Mouse (Mus musculus): Measurements from ENCODE around the gene Rprml. TPM values are rescaled to one million over a fixed set of nuclear protein-coding genes. Genes with fewer than 3 reads are reported as not detected.

Gene Rprml
- total RNA-seq, 1 experiment: 0.49 TPM

DNA sequence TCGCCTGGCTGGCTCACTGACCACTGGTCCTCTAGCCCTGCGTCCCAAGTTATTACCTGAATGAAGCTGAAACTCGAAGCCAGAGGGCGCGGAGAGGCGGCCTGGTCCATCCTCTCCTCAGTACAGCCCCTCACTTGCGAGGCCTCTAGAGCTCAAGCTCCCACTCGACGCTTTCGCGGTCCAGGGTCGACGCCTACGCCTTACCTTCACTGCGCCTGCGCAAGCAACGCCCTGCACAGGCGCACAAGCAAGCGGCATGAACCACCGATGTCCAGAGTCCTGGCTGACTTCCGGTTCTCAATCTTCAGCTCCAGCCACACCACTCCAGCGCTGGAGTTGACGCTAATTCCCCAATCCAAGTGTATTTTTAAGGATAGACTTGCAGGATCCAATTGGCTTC is 21.9 kb upstream of the Rprml start:
- H3K9ac ChIP-seq (ENCODE audit: insufficient read depth, low read depth, low read length, poor library complexity, severe bottlenecking): no peak overlapping the region
- in situ Hi-C loops (cut with MboI; ENCODE audit: low sequenced_read_pairs in 2 of 2, unreplicated experiment in 2 of 2): no loop called here
- no peak overlapping the region for H3K4me3 ChIP-seq (ENCODE audit: insufficient read depth in 1 of 2, low read depth in 1 of 2, low read length in 2 of 2, poor library complexity in 1 of 2, severe bottlenecking in 1 of 2)
- H3K9me3 ChIP-seq (ENCODE audit: control insufficient read depth, insufficient read depth, low read depth, low read length): no peaks in the 10 kb centered on the region
- H3K4me1 ChIP-seq (ENCODE audit: control insufficient read depth in 2 of 2, insufficient read depth in 2 of 2, low read length in 2 of 2, poor library complexity in 1 of 2): no peaks in the 10 kb centered on the region
- H3K27ac ChIP-seq (ENCODE audit: insufficient read depth, low read depth, low read length, poor library complexity, severe bottlenecking): no peak overlapping the region
- no peaks in the 10 kb centered on the region for H3K36me3 ChIP-seq (ENCODE audit: control insufficient read depth, insufficient read depth, low read length, poor library complexity, severe bottlenecking)
- no peak for DNase-seq (ENCODE audit: low read depth, low spot score)
- no peak for TF ChIP-seq ZNF384 (IDR thresholded peaks at IDR 0.05; ENCODE audit: low read depth, low read length)
- TF ChIP-seq HCFC1 (IDR thresholded peaks at IDR 0.05; ENCODE audit: borderline replicate concordance, insufficient read depth, low read length): no peak
- no peak for TF ChIP-seq MAFK (IDR thresholded peaks at IDR 0.05; ENCODE audit: insufficient read depth, low read depth, low read length)
- no peak for TF ChIP-seq ZC3H11A (IDR thresholded peaks at IDR 0.05; ENCODE audit: borderline replicate concordance, low read depth, low read length)
- no peak for TF ChIP-seq CHD2 (IDR thresholded peaks at IDR 0.05; ENCODE audit: low read depth, low read length)

DNA sequence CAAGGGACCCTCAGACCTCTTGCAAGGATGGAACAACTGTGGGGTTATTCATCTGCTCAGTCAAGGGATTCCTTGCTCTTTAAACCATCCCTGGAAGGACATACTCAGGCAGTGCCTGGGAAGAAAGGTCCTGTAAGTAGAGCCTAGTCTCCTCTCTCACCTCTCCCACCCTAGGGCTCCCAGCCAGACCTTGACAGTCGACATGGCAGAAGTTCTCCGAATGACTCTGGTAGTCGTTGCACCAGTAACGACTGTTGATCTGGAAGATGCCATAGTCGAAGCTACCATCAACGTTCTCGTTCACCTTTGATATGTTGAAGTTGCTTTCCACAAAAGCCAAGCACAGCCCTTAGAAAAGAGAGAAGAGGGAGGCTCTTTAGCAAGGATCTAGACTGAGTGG is 14.6 kb upstream of the Rprml start:
- Histone ChIP-seq H3K36me3 (ENCODE audit: control insufficient read depth, insufficient read depth, low read length, poor library complexity, severe bottlenecking) (no peaks in the 10 kb centered on the region), H3K9ac (ENCODE audit: insufficient read depth, low read depth, low read length, poor library complexity, severe bottlenecking) (no peak overlapping the region), H3K27ac (ENCODE audit: insufficient read depth, low read depth, low read length, poor library complexity, severe bottlenecking) (no peak overlapping the region), H3K9me3 (ENCODE audit: control insufficient read depth, insufficient read depth, low read depth, low read length) (no peaks in the 10 kb centered on the region), H3K4me3 (ENCODE audit: insufficient read depth in 1 of 2, low read depth in 1 of 2, low read length in 2 of 2, poor library complexity in 1 of 2, severe bottlenecking in 1 of 2) (no peak overlapping the region), H3K4me1 (ENCODE audit: control insufficient read depth in 2 of 2, insufficient read depth in 2 of 2, low read length in 2 of 2, poor library complexity in 1 of 2) (no peaks in the 10 kb centered on the region)
- TF ChIP-seq MAFK (IDR thresholded peaks at IDR 0.05; ENCODE audit: insufficient read depth, low read depth, low read length): no peak
- DNase-seq (ENCODE audit: low read depth, low spot score): no peak
- in situ Hi-C loops (cut with MboI; ENCODE audit: low sequenced_read_pairs in 2 of 2, unreplicated experiment in 2 of 2): no loop called here

DNA sequence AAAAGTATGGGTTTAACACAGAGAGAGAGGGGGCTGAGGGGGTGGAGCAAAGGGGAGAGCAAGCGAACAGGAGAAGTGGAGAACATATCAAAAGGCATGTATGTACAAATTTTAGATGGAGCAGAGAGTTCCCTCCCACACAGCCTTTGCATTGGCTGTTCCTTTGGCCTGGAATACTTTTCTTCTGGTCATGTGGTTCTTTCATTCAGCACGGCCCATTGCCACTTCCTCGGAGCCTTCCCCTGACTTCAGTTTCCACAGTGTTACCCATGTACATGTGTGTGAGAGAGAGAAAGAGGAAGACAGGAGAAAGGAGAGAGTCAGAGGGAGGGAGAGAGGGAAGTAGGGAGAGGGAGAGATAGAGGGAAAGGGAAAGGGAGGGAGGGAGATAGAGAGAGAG is 13.9 kb upstream of the Rprml start:
- in situ Hi-C loops (cut with MboI; ENCODE audit: low sequenced_read_pairs in 2 of 2, unreplicated experiment in 2 of 2): no loop called here
- TF ChIP-seq MAFK (IDR thresholded peaks at IDR 0.05; ENCODE audit: insufficient read depth, low read depth, low read length) (no peak), CHD2 (IDR thresholded peaks at IDR 0.05; ENCODE audit: low read depth, low read length) (no peak), ZNF384 (IDR thresholded peaks at IDR 0.05; ENCODE audit: low read depth, low read length) (no peak), HCFC1 (IDR thresholded peaks at IDR 0.05; ENCODE audit: borderline replicate concordance, insufficient read depth, low read length) (no peak), ZC3H11A (IDR thresholded peaks at IDR 0.05; ENCODE audit: borderline replicate concordance, low read depth, low read length) (no peak)
- H3K9me3 ChIP-seq (ENCODE audit: control insufficient read depth, insufficient read depth, low read depth, low read length): no peaks in the 10 kb centered on the region
- no peak overlapping the region for H3K4me3 ChIP-seq (ENCODE audit: insufficient read depth in 1 of 2, low read depth in 1 of 2, low read length in 2 of 2, poor library complexity in 1 of 2, severe bottlenecking in 1 of 2)
- DNase-seq (ENCODE audit: low read depth, low spot score): no peak
- no peak overlapping the region for H3K27ac ChIP-seq (ENCODE audit: insufficient read depth, low read depth, low read length, poor library complexity, severe bottlenecking)
- no peak overlapping the region for H3K9ac ChIP-seq (ENCODE audit: insufficient read depth, low read depth, low read length, poor library complexity, severe bottlenecking)
- H3K36me3 ChIP-seq (ENCODE audit: control insufficient read depth, insufficient read depth, low read length, poor library complexity, severe bottlenecking): no peaks in the 10 kb centered on the region
- no peaks in the 10 kb centered on the region for H3K4me1 ChIP-seq (ENCODE audit: control insufficient read depth in 2 of 2, insufficient read depth in 2 of 2, low read length in 2 of 2, poor library complexity in 1 of 2)

DNA sequence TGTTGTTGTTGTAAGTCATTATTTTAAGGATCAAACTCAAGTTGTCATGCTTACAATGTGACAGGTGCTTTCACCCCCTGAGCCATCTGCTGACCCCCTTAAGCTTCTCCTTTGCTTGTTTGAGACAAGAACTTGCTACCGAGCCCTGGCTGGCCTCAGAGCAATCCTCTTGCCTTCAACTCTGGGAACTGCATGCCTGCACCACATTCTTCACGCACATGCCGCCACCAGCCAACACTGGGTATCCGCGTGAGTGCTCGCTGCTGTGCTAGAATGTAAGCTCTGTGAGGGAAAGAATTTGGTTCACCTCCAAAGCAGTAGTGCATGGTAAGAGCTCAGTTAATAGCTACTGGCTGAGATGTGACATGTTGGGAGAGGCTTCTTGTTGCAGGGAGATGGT is 13.1 kb upstream of the Rprml start:
- no peak overlapping the region for H3K27ac ChIP-seq (ENCODE audit: insufficient read depth, low read depth, low read length, poor library complexity, severe bottlenecking)
- no peaks in the 10 kb centered on the region for H3K4me1 ChIP-seq (ENCODE audit: control insufficient read depth in 2 of 2, insufficient read depth in 2 of 2, low read length in 2 of 2, poor library complexity in 1 of 2)
- H3K36me3 ChIP-seq (ENCODE audit: control insufficient read depth, insufficient read depth, low read length, poor library complexity, severe bottlenecking): no peaks in the 10 kb centered on the region
- in situ Hi-C loops (cut with MboI; ENCODE audit: low sequenced_read_pairs in 2 of 2, unreplicated experiment in 2 of 2): no loop called here
- H3K4me3 ChIP-seq (ENCODE audit: insufficient read depth in 1 of 2, low read depth in 1 of 2, low read length in 2 of 2, poor library complexity in 1 of 2, severe bottlenecking in 1 of 2): no peak overlapping the region
- DNase-seq (ENCODE audit: low read depth, low spot score): no peak
- H3K9ac ChIP-seq (ENCODE audit: insufficient read depth, low read depth, low read length, poor library complexity, severe bottlenecking): no peak overlapping the region
- no peaks in the 10 kb centered on the region for H3K9me3 ChIP-seq (ENCODE audit: control insufficient read depth, insufficient read depth, low read depth, low read length)
- TF ChIP-seq ZC3H11A (IDR thresholded peaks at IDR 0.05; ENCODE audit: borderline replicate concordance, low read depth, low read length) (no peak), ZNF384 (IDR thresholded peaks at IDR 0.05; ENCODE audit: low read depth, low read length) (no peak), CHD2 (IDR thresholded peaks at IDR 0.05; ENCODE audit: low read depth, low read length) (no peak), MAFK (IDR thresholded peaks at IDR 0.05; ENCODE audit: insufficient read depth, low read depth, low read length) (no peak), HCFC1 (IDR thresholded peaks at IDR 0.05; ENCODE audit: borderline replicate concordance, insufficient read depth, low read length) (no peak)

DNA sequence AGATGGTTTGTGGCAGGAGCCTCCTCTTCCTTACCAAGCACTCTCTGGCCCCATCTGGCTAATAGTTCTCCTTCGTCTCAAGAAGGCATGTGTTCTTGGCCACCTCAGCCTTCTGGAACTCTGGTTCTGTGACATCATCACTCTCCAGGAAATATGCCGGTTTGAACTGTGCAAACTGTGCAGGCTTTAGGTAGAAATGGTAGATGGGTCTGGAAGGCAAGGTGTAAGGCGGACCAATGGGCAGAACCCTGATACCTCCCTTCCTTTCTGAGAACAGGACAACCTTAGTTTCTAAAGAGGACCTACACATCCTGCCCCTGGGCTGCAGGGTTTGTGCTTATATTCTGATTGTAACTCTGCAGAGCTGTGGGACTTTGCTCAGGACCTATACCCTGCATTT is 10.6 kb upstream of the Rprml start, which contains the start of gene Lyzl6:
Lyzl6 (minus strand) TSS at position 101 of the 400 bp plus-strand sequence.
- Histone ChIP-seq H3K4me1 (ENCODE audit: control insufficient read depth in 2 of 2, insufficient read depth in 2 of 2, low read length in 2 of 2, poor library complexity in 1 of 2) (no peaks in the 10 kb centered on the region), H3K27ac (ENCODE audit: insufficient read depth, low read depth, low read length, poor library complexity, severe bottlenecking) (no peak within 1 kb of the TSS), H3K9me3 (ENCODE audit: control insufficient read depth, insufficient read depth, low read depth, low read length) (no peaks in the 10 kb centered on the region), H3K4me3 (ENCODE audit: insufficient read depth in 1 of 2, low read depth in 1 of 2, low read length in 2 of 2, poor library complexity in 1 of 2, severe bottlenecking in 1 of 2) (no peak within 1 kb of the TSS), H3K9ac (ENCODE audit: insufficient read depth, low read depth, low read length, poor library complexity, severe bottlenecking) (no peak within 1 kb of the TSS), H3K36me3 (ENCODE audit: control insufficient read depth, insufficient read depth, low read length, poor library complexity, severe bottlenecking) (no peaks in the 10 kb centered on the region)
- in situ Hi-C loops (cut with MboI; ENCODE audit: low sequenced_read_pairs in 2 of 2, unreplicated experiment in 2 of 2): no loop called here
- no peak for DNase-seq (ENCODE audit: low read depth, low spot score)
- TF ChIP-seq ZNF384 (IDR thresholded peaks at IDR 0.05; ENCODE audit: low read depth, low read length) (no peak), HCFC1 (IDR thresholded peaks at IDR 0.05; ENCODE audit: borderline replicate concordance, insufficient read depth, low read length) (no peak), ZC3H11A (IDR thresholded peaks at IDR 0.05; ENCODE audit: borderline replicate concordance, low read depth, low read length) (no peak), MAFK (IDR thresholded peaks at IDR 0.05; ENCODE audit: insufficient read depth, low read depth, low read length) (no peak), CHD2 (IDR thresholded peaks at IDR 0.05; ENCODE audit: low read depth, low read length) (no peak)
